Mouse (Mus musculus) gastrocnemius, adult 18-20 months (tissue): ENCODE results near the gene Cga. TPM values are rescaled to one million over a fixed set of nuclear protein-coding genes. Genes with fewer than 3 reads are reported as not detected.

ENCODE experiments used
- DNase-seq: peaks from one replicate; pipeline ENCODE4 v3.0.0; 2021; ENCODE audit warnings: low spot score
- long read RNA-seq, 2 experiments: library from polyadenylated mRNA; stranded (forward); transcript quantifications; one replicate each; pipeline ENCODE4 v2.0.0; 2021
- total RNA-seq, 2 experiments: library from RNA; stranded (reverse); gene quantifications; 2 replicates each; pipeline ENCODE4 v1.2.3; 2021

Gene Cga
- total RNA-seq, result not detected
- long read RNA-seq, experiment 1, result 0 reads
- long read RNA-seq, experiment 2, result 0 reads

GRCm38 (mm10) chr4:34893479-34893878 lies at the start of gene Cga:
Cga (plus strand) TSS chr4:34893779.
- DNase-seq, result no peak

DNA sequence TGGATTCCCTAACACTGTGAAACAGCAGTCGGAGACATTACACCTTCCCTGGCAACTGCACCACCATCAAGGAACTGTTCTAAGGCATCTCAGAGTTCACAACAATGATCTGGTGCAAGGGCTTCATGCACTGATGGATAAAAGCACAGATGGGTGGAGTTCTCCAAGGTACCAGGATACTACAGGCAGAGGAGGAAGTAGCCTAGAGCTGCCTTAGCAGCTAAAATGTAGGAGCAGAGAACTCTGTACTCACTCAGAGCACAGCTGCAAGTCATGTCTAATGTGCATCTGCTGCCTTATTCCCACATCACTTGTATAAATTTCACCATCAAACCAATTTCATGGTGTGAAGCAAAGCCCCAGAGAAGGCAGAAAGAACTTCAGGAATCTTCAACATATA lies 49.7 kb upstream of the Cga start:
- DNase-seq, result no peak

DNA sequence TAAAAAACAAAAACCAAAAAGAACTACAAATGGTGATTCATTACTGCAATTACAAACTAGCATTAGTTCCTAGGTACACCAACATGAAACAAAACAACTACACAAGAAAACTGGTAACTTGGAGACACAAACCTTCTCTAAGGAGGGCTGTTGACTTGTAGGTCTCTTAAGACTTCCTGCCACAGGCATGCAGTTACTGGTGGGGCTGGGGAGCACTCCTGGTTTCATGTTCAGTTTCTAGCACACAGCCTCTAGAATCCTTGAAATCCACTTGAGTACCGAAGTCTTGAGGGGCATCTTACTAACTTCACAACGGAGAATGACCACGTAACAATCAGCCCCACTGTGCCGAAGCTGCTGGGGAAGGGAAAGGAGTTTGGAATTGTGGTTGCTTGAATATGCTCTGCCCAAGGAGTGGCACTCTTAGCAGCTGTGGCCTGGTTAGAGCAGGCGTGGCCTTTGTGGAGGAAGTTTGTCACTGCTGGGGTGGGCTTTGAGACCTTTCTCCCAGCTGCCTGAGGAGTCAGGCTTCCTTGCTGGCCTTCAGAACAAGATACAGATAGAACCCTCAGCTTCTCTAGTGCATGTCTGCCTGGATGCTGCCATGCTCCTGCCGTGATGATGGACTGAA lies 45.8 kb upstream of the Cga start:
- DNase-seq, result no peak

- DNase-seq, result no peak
These were observed 43.4 kb upstream of the Cga start for GRCm38 (mm10) chr4:34850156-34850555.

GRCm38 (mm10) chr4:34852051-34852450 lies 41.5 kb upstream of the Cga start:
- DNase-seq, result no peak

DNA sequence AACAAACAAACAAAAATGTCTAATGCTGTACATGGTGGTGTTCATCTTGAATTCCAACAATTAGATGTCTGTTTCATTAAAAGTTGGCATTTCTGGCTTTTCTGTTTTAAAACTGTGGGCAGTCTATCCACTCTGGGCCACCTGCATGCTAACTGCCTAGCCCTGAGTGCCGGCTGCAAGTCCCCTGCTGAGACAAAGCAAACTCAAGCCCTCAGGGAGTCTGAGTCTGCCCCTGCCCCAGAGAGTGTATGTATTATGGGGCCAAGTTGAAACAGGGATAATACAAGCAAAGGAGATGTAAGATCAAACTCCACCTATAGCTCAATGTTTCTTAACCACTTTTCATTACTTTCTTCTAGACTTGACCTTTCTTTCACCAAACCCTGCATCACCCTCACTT lies 37.6 kb upstream of the Cga start:
- no peak for DNase-seq

DNA sequence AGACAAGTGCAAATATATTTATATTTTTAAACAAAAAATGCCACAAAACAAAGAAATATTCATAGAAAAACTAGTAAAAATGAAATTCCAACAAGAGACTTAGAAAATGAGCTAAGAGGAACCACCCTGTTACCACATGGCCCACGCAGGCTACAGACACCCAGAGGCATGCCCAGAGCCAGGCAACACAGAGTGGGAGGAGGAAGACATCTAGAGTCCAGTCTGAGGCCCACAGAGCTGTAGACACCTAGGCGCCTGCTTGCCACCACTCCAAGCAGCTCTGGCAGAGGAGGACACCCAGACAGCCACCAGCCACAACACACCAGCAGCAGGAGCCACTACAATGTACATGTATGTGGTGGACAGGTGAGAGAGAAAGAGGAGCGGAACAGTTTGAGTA lies 34.7 kb upstream of the Cga start:
- DNase-seq, result no peak

DNA sequence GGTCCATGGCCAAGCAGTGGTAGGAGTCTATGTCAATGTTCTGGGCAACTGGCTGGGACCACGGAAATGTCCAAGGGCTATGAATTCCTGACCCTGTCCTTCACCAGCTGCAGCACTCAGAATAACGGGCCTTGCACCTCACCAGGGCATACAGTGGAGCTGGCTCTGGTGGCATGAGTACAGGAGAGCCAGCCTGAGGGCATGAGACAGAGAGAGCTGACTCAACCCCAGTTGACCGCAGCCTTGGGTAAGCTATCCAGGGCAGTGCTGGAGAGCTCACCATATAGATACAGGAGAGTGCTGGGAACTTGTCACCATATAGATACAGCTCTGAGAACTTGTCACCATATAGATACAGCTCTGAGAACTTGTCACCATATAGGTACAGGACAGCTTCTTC lies 34.2 kb upstream of the Cga start:
- DNase-seq, result no peak

- no peak for DNase-seq
These were observed 32.1 kb upstream of the Cga start for GRCm38 (mm10) chr4:34861438-34861837.

DNA sequence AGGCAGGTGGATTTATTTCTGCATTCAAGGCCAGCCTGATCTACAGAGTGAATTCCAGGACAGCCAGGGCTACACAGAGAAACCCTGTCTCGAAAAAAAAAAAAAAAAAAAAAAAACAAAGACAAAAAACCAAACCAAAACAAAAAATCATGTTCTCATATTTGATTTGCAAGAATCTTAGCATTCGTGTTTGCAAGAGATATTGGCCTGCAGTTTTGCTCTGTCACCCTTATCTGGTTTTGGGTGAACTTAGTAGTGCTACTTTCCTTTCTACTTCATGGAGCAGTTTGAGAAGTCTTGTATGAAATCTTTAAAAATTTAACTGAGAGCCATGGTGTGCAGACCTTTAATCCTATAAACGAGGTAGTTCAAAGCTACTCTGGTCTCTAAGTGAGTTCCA lies 23.8 kb upstream of the Cga start:
- DNase-seq, result no peak

DNA sequence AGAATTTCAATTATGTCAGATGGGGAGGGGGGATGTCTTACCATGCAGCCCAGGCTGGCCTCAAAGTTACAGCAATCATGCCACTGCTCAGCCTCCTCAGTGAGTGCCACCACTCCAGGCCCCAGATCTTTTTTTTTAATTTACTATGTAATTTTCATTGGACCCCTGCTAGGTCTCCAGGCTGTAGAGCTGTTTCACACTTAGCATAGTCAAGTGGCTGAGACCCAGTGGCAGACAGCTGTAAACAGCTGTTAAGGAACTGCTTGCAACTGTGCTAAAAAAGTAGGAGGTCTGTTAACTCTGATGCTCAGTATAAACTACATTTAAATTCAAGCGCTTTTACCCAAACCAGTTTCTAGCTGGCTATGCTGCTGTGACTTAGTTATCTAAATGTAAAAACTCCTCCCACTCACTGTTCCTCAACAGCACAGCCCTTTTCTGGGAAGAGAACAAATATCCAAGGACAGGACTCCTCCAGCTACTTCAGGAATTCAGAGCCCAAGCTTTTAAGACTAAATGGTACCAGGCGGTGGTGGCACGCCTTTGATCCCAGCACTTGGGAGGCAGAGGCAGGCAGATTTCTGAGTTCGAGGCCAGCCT lies 20.6 kb upstream of the Cga start:
- no peak for DNase-seq

DNA sequence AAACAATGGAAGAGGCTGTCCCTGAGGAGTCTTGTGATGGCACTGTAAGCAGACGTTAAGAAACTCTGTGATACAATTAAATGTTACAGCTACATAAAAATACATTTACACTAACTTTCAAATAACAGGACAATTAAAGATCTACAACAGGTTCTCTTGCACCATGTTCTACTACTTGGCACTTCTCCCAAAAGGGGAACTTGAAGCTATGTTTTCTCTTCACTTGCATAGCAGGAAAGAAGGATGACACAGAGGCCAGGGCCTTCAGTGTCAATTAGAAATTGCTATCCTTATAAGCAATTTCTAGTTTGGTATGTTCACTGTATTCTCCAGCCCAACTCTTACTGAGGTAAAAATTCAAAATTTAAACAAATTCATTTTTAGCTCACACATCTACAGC lies 19.3 kb upstream of the Cga start:
- no peak for DNase-seq

DNA sequence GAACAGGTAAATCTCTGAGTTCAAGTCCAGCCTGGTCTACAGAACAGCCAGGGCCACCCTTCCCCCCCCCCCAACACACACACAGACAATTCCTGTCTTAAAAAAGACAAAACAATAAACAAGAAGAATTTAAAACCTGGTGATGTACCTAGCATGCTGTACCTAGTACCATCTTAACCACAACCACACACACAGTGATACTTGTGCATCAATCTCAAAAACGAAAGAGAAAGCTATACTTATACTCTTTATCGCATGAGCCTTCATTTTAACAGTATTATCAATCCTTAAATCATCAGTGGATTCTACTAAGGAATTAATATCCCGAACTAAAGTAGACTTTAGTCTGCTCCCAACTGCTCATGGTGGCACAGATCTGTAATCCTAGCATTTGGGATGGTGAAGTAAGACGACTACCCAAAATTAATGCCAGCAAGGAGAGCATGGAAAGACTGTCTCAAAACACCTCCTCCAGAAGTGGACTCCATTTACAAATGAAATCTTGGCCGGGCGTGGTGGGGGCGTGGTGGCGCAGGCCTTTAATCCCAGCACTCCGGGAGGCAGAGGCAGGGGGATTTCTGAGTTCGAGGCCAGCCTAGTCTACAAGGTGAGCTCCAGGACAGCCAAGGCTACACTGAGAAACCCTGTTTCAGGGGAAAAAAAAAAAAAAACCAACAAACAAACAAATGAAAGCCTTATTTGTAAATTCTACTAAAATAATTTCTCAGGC lies 12.5 kb upstream of the Cga start:
- DNase-seq, result no peak

- no peak for DNase-seq
These were observed 11.7 kb upstream of the Cga start for GRCm38 (mm10) chr4:34881851-34882250.

GRCm38 (mm10) chr4:34882291-34882769 lies 11.2 kb upstream of the Cga start:
- peak; percentile 14 for DNase-seq

- DNase-seq, result peak; percentile 88
These were observed 10.8 kb upstream of the Cga start, which contains the start of gene Zfp292 for GRCm38 (mm10) chr4:34882818-34883217. Zfp292 (minus strand) TSS chr4:34882960.

GRCm38 (mm10) chr4:34883366-34884029 lies 10.1 kb upstream of the Cga start:
- no peak for DNase-seq

DNA sequence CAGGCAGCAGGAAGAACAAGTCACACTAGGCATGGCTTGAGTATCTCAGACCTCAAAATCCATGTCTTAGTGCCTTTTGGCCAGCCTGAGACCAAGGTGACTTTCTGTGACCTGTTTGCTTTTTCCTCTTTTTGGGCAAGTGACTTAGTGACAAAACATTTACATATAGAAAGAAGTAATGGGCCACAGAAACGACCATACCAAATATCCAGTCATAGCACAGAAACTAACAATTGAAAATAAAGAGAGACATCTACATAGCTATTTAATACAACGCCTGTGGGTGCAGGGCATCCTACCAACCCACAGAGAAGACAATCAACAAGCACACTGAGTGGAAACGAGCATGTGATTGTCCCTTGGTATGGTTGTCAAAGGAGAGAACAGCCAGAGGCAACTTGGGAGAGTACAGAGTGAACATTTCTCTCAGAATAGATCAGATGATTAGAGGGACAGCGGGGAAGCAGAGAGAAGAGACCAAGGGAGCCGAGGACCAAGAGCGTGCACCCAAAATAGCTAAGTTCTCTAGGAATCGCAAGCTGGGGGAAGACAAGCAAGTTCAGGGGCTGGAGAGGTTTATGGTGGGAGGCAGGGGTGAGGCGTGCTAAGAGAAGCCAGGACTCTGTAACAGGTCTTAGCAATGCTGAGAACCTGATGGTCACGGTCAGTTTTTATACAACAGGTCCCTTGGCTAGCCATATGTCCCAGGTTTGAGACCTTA lies 7.8 kb upstream of the Cga start:
- DNase-seq, result no peak

DNA sequence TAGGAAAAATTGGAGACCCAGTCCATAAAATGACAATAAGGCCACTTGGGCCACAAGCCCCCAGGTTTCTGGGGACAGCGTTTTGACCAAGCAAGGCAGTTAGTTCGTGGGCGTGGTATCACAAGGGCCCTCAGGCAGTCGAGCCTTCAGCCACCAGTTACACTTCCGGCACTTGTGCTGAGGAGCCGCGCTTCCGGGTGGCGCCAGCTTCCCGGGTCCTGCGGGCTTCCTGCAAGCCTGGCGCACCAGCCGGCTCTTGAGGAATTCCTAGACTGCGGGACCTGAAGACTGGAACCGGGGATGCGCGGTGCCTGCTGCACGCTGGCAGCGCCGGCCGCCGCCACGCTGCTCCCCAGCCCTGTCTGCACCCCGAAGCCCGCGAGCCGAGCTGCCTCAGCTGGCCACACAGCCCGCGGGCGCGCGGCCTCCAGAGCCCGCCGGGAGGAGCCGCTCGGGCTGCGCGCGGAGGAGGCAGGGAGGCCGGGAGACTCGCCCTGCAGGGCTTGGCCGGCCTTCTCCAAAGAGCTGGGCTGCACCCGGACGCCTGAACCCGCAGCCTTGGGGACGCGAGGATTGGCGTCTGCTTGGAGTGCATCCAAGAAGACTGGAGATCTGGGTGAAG lies 7.0 kb upstream of the Cga start:
- DNase-seq, result peak; percentile 67

GRCm38 (mm10) chr4:34887295-34887694 lies 6.3 kb upstream of the Cga start:
- no peak for DNase-seq
